Mouse (Mus musculus): ENCODE data around the gene Lrrc25.
A peak's percentile ranks its signal among the peaks of the same experiment; 100 is the strongest.

Lrrc25 gene

DNA sequence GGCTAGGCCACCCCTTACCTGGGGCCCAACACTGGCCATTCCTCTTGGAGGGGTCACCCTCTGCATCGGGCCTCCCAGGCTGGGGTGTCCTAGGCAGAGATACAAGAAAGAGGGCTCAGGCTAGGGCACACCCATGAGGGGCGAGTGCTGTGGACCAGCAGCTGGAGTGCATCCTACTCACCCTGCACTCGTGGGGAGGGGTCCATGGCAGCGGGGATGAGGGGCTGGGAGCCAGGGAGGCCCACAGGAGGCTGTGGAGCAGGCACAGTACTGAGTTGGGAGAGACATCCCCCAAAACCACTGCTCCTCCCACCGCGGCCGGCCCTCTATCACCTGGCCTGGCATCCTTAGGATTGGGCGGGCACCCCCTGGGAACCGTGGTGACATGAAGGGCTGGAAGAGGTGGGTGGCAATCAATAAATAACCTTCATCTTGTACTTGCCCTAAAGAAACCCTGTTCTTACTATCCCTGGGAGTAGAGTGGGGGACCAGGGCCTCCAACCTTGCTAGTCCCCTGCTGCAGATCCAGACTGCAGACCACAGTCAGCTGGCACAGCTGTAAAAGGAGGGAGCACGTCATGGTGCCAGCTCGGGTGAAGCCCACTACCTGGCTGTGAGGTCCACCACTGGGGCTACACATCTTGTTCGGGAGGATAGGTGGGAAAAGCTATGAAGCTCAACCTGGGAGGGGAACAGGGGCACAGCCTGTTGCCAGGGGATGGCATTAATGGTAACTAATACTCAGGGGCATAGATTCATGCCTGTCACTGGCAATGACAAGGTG lies 16.3 kb upstream of the Lrrc25 start:
- DNase-seq (ENCODE audit: low spot score) = no peak

DNA sequence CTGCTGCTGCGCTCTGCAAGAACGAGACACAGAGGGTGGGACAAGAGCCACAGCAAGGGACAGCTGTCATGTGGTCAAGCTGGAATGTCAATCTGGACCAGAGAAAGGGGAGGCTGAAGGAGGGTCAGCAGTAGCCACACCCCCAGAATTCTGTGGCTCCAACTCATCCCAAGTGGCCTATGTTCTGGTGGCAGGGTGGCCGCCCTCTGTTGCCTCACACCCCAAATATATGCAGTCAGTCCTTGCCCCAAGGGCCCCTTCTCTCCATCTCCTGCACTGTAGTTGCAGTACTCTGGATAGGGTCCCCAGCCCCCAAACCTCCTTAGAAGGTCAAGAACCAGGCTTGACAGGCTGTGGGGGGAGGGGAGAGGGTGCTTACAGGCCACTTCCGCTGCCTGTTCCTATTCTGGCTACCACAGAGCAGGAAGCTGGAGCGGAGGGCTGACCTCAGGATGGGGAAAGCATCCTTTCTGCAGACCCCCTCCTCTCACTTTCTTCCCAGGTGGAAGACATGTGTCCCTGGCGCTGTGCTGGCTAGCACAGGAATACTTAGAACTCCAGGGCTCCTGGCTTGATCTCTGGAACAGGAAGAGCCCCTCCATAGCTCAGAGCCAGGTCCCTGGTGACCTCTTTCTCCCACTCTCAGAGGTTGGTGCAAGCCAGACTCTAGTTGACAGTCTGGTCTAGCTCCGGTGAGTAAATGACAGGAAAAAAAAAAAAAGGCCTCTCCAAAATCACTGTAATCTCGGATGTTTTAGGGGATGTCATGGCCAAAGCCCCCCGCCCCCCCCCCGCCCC lies 15.3 kb upstream of the Lrrc25 start:
- peak; percentile 75 for DNase-seq (ENCODE audit: low spot score)

DNA sequence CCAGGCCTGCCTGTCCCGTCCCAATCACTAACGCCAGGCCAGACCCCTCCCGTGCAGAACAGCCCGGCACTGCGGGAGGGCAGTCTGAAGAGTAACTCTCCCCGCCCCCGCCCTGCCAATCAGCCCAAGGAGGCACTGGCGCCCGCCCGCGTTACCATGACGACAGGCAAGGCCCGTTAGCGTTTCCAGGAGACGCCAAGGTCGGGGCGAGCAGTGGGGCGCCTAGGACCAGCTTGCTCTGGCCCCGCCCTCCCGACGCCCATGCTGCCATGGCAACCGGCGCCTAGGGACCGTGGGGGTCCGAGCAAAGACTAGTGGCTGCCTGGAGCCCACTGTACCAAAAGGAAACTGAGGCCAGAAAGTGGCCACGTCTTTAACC lies 14.7 kb upstream of the Lrrc25 start:
- peak; percentile 93 for DNase-seq (ENCODE audit: low spot score)

DNA sequence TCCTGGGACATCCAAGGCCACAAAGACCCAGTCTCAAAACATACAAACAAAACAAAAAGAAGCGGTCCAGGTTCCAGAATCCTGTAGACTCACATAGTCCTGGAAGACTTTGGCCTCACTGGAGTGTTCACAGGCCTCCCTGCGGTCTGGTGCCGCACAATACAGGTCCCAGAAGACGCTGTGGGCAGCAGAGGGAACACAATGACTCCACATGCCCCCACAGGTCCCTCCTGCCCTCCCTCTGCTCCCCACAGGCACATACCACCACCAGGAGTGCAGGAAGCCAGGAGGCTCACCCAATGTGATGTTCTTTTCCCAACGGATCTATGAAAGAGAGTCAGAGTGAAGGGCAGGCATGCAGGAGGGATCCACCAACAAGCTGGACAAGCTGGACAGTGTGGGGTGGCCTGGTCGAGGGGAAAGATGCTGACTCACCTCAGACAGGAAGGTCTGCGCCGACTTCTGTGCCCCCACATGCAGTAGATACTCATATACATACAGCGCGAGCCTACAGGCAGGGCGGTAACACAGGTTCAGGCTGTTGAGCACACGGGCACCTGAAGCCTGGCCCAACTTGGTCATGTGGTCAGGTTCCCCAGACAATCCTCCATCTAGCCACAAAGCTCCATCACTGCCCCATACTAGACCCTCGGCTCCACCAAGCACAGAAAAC lies 13.7 kb upstream of the Lrrc25 start:
- DNase-seq (ENCODE audit: low spot score) = no peak

- no peak for DNase-seq (ENCODE audit: low spot score)
Observed at GRCm38 (mm10) chr8:70604558-70604957, 11.4 kb upstream of the Lrrc25 start.

GRCm38 (mm10) chr8:70605871-70606779 lies 9.8 kb upstream of the Lrrc25 start:
- DNase-seq (ENCODE audit: low spot score) = no peak

- no peak for DNase-seq (ENCODE audit: low spot score)
Observed at GRCm38 (mm10) chr8:70606780-70607602, 9.0 kb upstream of the Lrrc25 start.

DNA sequence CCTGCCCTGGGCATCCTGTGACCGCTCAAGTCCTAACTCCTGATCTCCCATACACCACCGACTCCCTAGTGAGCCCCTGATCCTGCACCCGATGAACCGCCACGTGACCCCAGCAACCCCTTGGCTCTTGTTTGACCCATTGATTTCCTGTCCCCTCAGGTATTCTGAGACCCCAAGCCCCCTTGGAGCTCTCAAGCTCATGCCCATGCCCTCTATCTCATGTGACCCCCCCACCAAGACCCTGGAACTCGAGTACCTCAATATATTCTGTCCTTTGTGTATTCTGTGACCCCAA lies 8.4 kb upstream of the Lrrc25 start:
- no peak for DNase-seq (ENCODE audit: low spot score)

DNA sequence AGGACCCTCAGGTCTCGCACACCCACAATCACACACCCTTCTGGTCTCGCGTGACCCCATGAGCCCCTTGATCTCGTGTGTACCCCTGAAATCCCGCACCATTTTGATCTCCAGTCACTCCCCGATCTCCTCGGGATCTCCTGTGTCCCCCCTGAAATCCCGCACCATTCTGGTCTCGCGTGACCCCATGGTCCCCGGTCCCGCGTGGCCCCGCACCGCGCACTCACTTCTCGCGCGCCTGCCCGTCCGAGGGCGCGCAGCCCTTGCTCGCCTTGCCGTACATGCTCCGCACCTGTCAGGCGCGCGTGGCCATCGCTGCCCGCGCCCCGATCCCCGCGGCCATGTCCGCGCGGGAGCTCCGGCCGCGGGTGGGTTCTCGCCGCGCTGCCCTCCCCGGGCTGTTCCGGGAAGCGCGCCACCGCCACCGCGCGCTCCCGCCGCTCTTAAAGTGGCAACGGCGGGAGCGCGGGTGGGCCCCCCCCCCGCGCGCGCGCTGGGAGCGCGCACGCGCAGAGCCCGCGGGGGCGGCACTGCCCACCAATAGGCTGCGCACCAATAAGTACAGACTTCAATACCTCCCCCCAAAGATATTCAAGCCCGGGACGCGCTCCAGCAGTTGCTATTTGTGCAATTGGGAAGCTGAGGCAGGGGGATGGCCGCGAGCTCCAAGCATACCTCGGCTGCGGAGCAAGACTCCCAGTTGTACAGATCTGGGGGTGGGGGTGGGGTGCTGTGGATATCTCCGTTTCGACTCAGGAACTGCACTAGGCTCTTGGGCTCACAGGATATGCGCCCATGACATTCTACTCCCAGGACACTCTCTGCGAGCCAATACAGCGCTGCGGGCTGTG lies 7.8 kb upstream of the Lrrc25 start:
- peak; percentile 86 for DNase-seq (ENCODE audit: low spot score)

DNA sequence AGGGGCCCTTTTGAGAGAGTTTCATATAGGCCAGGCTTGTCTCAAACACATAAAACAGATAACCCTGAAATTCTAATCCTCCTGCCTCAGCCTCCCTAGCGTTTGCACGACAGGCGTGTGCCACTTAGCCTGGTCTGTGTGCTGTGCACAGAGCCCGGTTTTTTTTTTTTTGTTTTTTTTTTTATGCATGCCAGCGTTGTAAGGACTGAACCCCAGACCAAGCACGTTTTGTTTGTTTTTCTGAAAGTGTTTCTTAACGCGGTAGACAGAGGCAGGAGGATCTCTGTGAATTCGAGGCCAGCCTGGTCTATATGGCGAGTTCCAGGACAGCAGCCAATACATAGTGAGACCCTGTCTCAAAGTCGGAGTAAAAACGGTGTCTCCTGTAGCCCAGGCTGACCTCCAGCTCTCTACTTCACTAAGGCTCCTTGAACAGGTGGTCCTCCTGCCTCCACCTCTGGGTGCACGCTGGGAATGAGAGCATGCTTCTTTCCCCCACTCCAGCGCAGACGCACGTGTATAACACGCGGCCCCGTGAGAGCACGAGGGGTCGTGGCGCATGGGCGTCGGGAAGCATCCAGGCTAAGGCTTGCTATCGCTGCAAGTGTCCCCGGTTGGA lies 7.1 kb upstream of the Lrrc25 start, which contains the start of gene Ssbp4:
Gene Ssbp4, minus strand, starts transcription at position 124 of the 619 bp plus-strand sequence.
- DNase-seq (ENCODE audit: low spot score) = peak; percentile 60

DNA sequence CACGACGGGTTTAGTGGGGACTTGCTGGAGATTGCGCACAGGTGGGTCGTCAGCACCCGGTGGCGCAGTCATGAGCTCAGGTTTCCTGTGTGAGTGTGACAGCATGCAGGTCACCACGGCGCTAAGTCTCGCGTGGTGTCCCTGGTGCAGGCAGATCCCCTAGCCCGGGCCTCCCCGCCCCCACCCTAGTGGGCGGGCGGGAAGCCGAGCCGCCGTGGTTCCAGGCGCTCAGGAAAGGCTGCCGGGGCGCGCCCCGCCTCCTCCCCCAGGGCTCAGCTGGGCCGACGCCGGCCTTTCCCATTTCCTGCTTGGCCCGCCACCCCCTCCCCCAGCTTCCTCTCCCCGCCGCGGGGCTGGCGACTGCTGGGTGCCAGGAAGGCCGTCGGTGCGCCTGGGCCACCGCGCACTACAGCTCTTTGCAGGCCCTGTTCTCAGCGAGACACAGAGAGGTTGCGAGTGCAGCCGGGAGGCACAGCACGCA lies 6.5 kb upstream of the Lrrc25 start:
- DNase-seq (ENCODE audit: low spot score) = peak; percentile 98

DNA sequence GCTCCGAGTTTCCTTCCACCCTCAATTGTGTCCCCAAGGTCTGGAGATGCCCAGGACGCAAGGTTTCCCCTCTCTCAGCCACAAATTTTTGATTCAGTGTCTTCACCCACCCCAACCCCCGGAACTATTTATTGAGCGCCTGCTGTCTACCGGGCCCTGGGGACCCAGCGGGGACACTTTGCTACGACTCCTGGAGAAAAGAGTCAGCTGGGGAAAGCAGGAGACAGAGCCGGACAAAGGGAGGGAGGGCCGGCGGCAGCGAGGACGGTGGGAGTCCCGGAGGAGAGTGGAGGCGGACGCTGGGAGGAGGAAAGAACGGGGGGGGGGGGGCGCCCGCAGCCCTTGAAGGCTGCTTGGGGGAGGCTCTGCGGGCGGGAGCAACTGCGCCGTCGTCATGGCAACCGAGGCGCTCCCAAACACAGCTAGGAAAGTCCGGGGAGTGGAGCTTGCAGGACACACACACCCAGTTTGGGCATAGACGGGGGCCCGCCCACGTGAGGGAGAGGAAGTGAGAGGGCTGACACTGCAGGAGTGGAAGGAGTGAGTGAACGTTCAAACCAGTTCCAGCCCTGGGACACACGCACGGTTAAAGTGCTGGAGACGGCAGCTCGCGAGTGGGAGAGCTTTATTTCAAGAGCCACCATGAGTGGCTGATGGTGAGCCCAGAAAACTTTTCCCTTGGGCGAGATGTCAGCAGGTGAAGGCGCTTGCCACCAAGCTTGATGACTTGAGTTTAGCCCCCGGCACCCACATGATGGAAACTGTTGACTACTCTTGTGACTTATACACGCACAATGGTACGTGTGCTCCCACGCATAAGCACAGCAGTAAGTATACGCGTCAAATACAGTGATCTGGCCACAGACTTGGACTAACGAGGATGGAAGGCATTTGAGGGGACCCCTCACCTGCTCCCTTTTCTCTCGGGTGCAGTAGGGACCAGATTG lies 5.8 kb upstream of the Lrrc25 start:
- DNase-seq (ENCODE audit: low spot score) = peak; percentile 95

DNA sequence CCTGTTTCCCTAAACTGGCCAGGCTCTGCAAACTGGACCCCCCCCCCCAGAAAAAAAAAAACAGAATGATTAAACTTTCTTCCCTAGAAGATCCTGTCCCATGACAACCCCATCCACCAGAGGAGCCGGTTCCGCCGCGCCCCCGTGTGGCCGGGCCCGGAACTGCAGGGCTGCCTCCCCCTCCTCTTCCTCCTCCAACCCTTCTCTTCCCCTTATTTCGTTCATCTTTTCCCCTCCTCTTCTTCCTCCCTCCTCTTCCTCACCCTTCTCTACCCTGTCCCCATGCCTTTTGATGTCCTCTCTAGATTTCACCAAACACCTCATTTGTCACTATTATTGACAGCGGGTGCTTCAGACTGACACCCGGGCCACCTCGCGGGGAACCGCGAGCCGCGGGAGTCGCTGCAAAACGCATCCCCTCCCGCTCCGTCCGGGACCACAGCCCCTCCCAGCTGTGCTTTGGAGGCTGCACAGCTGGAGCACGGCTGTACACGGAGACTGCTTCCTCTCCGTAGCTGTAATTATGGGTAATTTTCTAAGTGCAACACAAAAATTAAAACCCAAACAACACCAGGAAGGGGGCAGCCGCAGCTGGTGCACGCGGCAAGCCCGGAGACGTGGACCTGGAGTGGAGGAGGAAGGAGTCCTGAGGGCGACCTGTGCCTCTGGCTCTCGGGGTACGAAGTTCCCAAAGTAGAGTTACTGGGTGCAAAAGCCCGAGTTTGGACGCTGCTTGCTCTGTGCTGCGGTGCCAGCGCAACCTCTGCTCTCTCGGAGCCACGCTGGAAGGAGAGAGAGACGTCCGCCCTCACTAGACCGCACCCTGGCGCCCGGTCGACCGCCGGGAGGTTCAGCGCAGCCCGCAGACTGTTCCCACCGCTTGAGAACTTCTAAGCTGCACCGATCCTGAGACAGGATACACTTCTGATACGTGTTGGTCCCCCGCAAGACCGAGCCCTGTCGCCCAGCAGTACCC lies 4.9 kb upstream of the Lrrc25 start:
- peak; percentile 85 for DNase-seq (ENCODE audit: low spot score)

DNA sequence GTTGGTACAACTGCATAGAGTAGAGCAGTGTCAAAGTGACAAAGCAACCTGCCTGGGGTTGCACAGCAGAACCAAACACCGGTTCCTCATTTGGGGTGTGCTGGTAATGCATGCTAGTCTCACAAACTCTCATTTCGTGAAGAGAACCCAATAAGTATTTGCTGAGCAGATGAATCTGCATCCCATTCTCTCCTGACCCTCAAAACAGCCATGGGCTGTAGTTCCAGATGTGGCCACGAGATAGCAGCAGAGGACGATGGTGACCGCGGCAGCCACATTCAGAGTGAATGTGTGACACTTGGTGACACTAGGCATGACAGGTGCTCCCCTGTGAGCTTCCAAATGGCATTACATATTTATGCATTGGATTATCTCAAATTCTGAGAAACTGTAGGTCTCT lies 4.1 kb upstream of the Lrrc25 start:
- peak; percentile 92 for DNase-seq (ENCODE audit: low spot score)

GRCm38 (mm10) chr8:70613763-70614162 lies 2.2 kb upstream of the Lrrc25 start:
- no peak for DNase-seq (ENCODE audit: low spot score)

DNA sequence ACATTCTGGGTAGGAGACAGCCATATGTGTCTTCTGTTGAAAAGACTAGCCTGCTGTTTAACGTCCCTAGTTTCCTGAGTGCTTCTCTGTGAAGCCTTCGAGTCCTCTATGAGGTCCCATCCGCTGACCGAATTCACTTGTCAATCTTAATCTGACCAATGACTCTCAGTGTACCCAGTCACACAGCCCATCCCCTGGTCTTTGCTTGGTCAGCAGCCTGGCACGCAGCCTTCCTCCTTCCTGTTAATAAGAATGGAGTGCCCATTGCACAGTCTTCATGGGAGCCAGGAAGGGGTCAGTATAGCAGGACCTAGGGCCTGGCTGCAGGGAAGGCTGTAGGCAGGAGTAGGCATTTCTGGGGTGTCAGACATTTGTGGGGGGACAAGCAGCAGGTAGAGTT lies 1.5 kb upstream of the Lrrc25 start:
- no peak for DNase-seq (ENCODE audit: low spot score)

DNA sequence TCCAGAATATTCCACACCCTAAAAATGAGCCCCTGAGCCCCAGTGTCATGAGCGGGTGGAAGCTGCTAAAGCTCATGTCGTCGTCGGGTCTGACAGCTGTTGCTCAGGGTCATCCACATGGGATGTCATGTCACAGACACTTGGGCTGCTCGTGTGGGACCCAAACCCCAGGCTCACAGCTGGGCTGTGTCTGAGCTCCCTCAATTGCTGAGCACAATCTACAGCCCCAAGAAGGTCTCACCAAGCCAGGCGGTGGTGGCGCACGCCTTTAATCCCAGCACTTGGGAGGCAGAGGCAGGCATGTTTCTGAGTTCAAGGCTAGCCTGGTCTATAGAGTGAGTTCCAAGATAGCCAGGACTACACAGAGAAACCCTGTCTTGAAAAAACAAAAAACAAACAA lies 674 bp upstream of the Lrrc25 start:
- DNase-seq (ENCODE audit: low spot score) = no peak

Data from MN1 (cell line).